Comparison of ENCODE assay signal across 10 mouse cellular contexts in the genomic region with DNA sequence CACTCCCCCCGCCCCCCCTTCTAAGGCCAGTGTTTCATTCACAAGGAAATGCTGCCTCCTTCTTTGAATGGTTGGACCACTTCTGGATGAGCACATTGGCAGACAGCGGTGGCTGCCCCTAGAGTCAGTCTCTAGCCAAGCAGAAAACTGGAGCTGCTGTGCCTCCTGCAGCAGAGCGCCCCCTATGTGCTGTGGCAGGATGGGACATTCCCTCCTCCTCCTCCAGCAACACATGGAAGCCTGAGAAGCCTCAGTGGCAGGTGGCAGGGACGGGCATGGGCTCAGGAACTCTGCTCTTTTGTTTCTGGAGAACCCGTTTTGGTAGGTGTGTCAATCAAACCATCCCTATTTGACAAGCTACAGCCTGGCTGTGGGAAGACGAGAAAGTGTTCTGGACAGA. TPM values are rescaled to one million over a fixed set of nuclear protein-coding genes. Genes with fewer than 3 reads are reported as not detected.
DNase-seq lines count a peak whose midpoint lies in the region; ATAC-seq and TF ChIP-seq lines count a peak whose summit lies in the region.
"Had no signal": no experiment of that assay in that cellular context is flagged by ENCODE, and none has a peak within 500 bp of the region (broad histone marks: within the 10 kb centered on the region; RNA-seq: fewer than 3 reads in every experiment).

No protein-coding gene starts in this region.

- intact Hi-C loops in gastrocnemius, adult 2 months (cut with DNase I): loop anchor here (5.0 kb wide), 1 partner anchor 58 kb away; no protein-coding TSS in a partner anchor

- no peak for DNase-seq in gastrocnemius, adult 2 months
- DNase-seq in gastrocnemius, postnatal 10 days: no peak
- DNase-seq in midbrain, embryonic 10.5 days (ENCODE audit: low spot score): no peak
- peak; percentile 37 for DNase-seq in embryonic facial prominence, embryonic 10.5 days (ENCODE audit: low spot score)
- DNase-seq in stomach, postnatal 0 days (ENCODE audit: low spot score): peak; percentile 35
- no peak for DNase-seq in ovary, postnatal 14 days (ENCODE audit: low spot score)

- H3K9me3 ChIP-seq in midbrain, embryonic 10.5 days (replicated peaks): no peaks in the 10 kb centered on the region
- no peaks in the 10 kb centered on the region for H3K9me3 ChIP-seq in midbrain, embryonic 16.5 days (replicated peaks; ENCODE audit: control insufficient read depth, low read length, poor library complexity, severe bottlenecking)
- H3K9me3 ChIP-seq in embryonic facial prominence, embryonic 10.5 days: no peaks in the 10 kb centered on the region
- no peaks in the 10 kb centered on the region for H3K9me3 ChIP-seq in stomach, postnatal 0 days (ENCODE audit: control insufficient read depth, low read length)
- no peaks in the 10 kb centered on the region for H3K9me3 ChIP-seq in forebrain, embryonic 15.5 days
- H3K9me3 ChIP-seq: neural tube, embryonic 13.5 days had no signal

- TF ChIP-seq EP300 in stomach, postnatal 0 days (optimal IDR thresholded peaks at IDR 0.05): no peak

- peak; percentile 50 for TF ChIP-seq CTCF in gastrocnemius, adult 2 months (IDR thresholded peaks at IDR 0.05)
- peak; percentile 67 for TF ChIP-seq CTCF in stomach, postnatal 0 days (IDR thresholded peaks at IDR 0.05; ENCODE audit: low read depth)

- H3K4me3 ChIP-seq in gastrocnemius, adult 2 months: no peak overlapping the region
- H3K4me3 ChIP-seq in midbrain, embryonic 10.5 days: no peak overlapping the region
- H3K4me3 ChIP-seq in midbrain, embryonic 16.5 days (ENCODE audit: low read depth, low read length): no peak overlapping the region
- H3K4me3 ChIP-seq in embryonic facial prominence, embryonic 10.5 days: no peak overlapping the region
- H3K4me3 ChIP-seq in stomach, postnatal 0 days (ENCODE audit: low read depth, low read length): no peak overlapping the region
- no peak overlapping the region for H3K4me3 ChIP-seq in forebrain, embryonic 15.5 days
- H3K4me3 ChIP-seq: neural tube, embryonic 13.5 days had no signal

- H3K4me2 ChIP-seq in midbrain, embryonic 16.5 days (ENCODE audit: low read length): no peak overlapping the region
- no peak overlapping the region for H3K4me2 ChIP-seq in stomach, postnatal 0 days (replicated peaks; ENCODE audit: low read depth)
- H3K4me2 ChIP-seq in forebrain, embryonic 15.5 days (replicated peaks): no peak overlapping the region
- H3K4me2 ChIP-seq: neural tube, embryonic 13.5 days had no signal

- no peak for ATAC-seq in midbrain, embryonic 16.5 days
- ATAC-seq in stomach, postnatal 0 days (ENCODE audit: low FRiP score, low TSS enrichment): no peak
- ATAC-seq in forebrain, embryonic 15.5 days (replicated peaks): no peak

- H3K27me3 ChIP-seq in midbrain, embryonic 10.5 days (ENCODE audit: low read depth, poor library complexity, severe bottlenecking): peaks cover 9% of the 10 kb centered on the region; the same call in 1 of the 2 replicates
- H3K27me3 ChIP-seq in midbrain, embryonic 16.5 days (ENCODE audit: control insufficient read depth, insufficient read depth, low read depth, low read length): no peaks in the 10 kb centered on the region
- H3K27me3 ChIP-seq in embryonic facial prominence, embryonic 10.5 days (replicated peaks; ENCODE audit: low read depth, poor library complexity, severe bottlenecking): no peaks in the 10 kb centered on the region
- H3K27me3 ChIP-seq in stomach, postnatal 0 days (ENCODE audit: control insufficient read depth, insufficient read depth, low read length): no peaks in the 10 kb centered on the region
- H3K27me3 ChIP-seq in forebrain, embryonic 15.5 days: no peaks in the 10 kb centered on the region
- H3K27me3 ChIP-seq: neural tube, embryonic 13.5 days had no signal

- H3K4me1 ChIP-seq in midbrain, embryonic 10.5 days: peaks cover 74% of the 10 kb centered on the region
- peaks cover 18% of the 10 kb centered on the region for H3K4me1 ChIP-seq in midbrain, embryonic 16.5 days (ENCODE audit: control insufficient read depth, insufficient read depth, low read length)
- H3K4me1 ChIP-seq in embryonic facial prominence, embryonic 10.5 days: peaks cover 71% of the 10 kb centered on the region
- peaks cover 2% of the 10 kb centered on the region; the same call in 1 of the 2 replicates for H3K4me1 ChIP-seq in stomach, postnatal 0 days (replicated peaks; ENCODE audit: control insufficient read depth, insufficient read depth)
- peaks cover 50% of the 10 kb centered on the region for H3K4me1 ChIP-seq in forebrain, embryonic 15.5 days

- no peak overlapping the region for H3K9ac ChIP-seq in midbrain, embryonic 16.5 days (ENCODE audit: low read depth, low read length)
- no peak overlapping the region for H3K9ac ChIP-seq in stomach, postnatal 0 days (ENCODE audit: low read length)
- no peak overlapping the region for H3K9ac ChIP-seq in forebrain, embryonic 15.5 days (replicated peaks)
- H3K9ac ChIP-seq: neural tube, embryonic 13.5 days had no signal

- no peaks in the 10 kb centered on the region for H3K36me3 ChIP-seq in midbrain, embryonic 10.5 days
- no peaks in the 10 kb centered on the region for H3K36me3 ChIP-seq in midbrain, embryonic 16.5 days (ENCODE audit: control insufficient read depth, insufficient read depth, low read length)
- H3K36me3 ChIP-seq in embryonic facial prominence, embryonic 10.5 days (replicated peaks): no peaks in the 10 kb centered on the region
- H3K36me3 ChIP-seq in stomach, postnatal 0 days (ENCODE audit: control insufficient read depth, insufficient read depth, low read length): no peaks in the 10 kb centered on the region
- no peaks in the 10 kb centered on the region for H3K36me3 ChIP-seq in forebrain, embryonic 15.5 days
- H3K36me3 ChIP-seq: neural tube, embryonic 13.5 days had no signal

- WGBS in midbrain, embryonic 10.5 days: 70% methylated on average over 6 of the region's 6 CpGs
- WGBS in midbrain, embryonic 16.5 days: 68% methylated on average over 6 of the region's 6 CpGs
- 69% methylated on average over 6 of the region's 6 CpGs for WGBS in embryonic facial prominence, embryonic 10.5 days
- WGBS in stomach, postnatal 0 days: 71% methylated on average over 6 of the region's 6 CpGs
- 63% methylated on average over 6 of the region's 6 CpGs for WGBS in forebrain, embryonic 15.5 days

- peak overlapping the region; percentile 90 for H3K27ac ChIP-seq in gastrocnemius, adult 2 months
- H3K27ac ChIP-seq in midbrain, embryonic 10.5 days (replicated peaks): peak overlapping the region; percentile 75
- H3K27ac ChIP-seq in midbrain, embryonic 16.5 days (ENCODE audit: low read length): no peak overlapping the region
- H3K27ac ChIP-seq in embryonic facial prominence, embryonic 10.5 days (replicated peaks): peak overlapping the region; percentile 44; the same call in 1 of the 2 replicates
- no peak overlapping the region for H3K27ac ChIP-seq in stomach, postnatal 0 days (replicated peaks)
- no peak overlapping the region for H3K27ac ChIP-seq in forebrain, embryonic 15.5 days (replicated peaks)
- H3K27ac ChIP-seq: neural tube, embryonic 13.5 days had no signal

RNA-seq across cellular contexts. Expression of gene Sept8, which starts 5.8 kb away (rescaled TPM):
- 10 to 100 TPM in 1 of 2 experiments, 1 to 10 TPM in 1; 9.5 to 14.0 TPM for total RNA-seq in gastrocnemius, adult 2 months (2021)
- 10 to 100 TPM; 40.5 to 49.4 TPM for total RNA-seq in gastrocnemius, postnatal 10 days (2021)
- 17.3 and 18.0 TPM in 2 replicates for polyA plus RNA-seq in midbrain, embryonic 10.5 days (2016; fragmentation: Nextera tagmentation; extraction: Ambion mirVana)
- 20.0 and 20.7 TPM in 2 replicates for polyA plus RNA-seq in midbrain, embryonic 16.5 days (2015; fragmentation: Nextera tagmentation; extraction: Ambion mirVana)
- polyA plus RNA-seq in embryonic facial prominence, embryonic 10.5 days (2016; fragmentation: Nextera tagmentation; extraction: Ambion mirVana): 17.7 and 19.0 TPM in 2 replicates
- polyA plus RNA-seq in stomach, postnatal 0 days (2015; fragmentation: Nextera tagmentation; extraction: Ambion mirVana): 21.2 and 21.5 TPM in 2 replicates
- 21.6 and 23.1 TPM in 2 replicates for polyA plus RNA-seq in forebrain, embryonic 15.5 days (2015; fragmentation: Nextera tagmentation; extraction: Ambion mirVana)

RNA-seq across cellular contexts. Expression of gene Kif3a, which starts 42.3 kb away (rescaled TPM):
- 1 to 10 TPM; 4.6 to 6.3 TPM for total RNA-seq in gastrocnemius, adult 2 months (2021)
- 10 to 100 TPM in 1 of 2 experiments, 1 to 10 TPM in 1; 9.4 to 11.1 TPM for total RNA-seq in gastrocnemius, postnatal 10 days (2021)
- polyA plus RNA-seq in midbrain, embryonic 10.5 days (2016; fragmentation: Nextera tagmentation; extraction: Ambion mirVana): 77.3 and 94.6 TPM in 2 replicates
- polyA plus RNA-seq in midbrain, embryonic 16.5 days (2015; fragmentation: Nextera tagmentation; extraction: Ambion mirVana): 363 and 379 TPM in 2 replicates
- polyA plus RNA-seq in embryonic facial prominence, embryonic 10.5 days (2016; fragmentation: Nextera tagmentation; extraction: Ambion mirVana): 68.0 and 77.6 TPM in 2 replicates
- polyA plus RNA-seq in stomach, postnatal 0 days (2015; fragmentation: Nextera tagmentation; extraction: Ambion mirVana): 22.1 and 25.3 TPM in 2 replicates
- 262 and 280 TPM in 2 replicates for polyA plus RNA-seq in forebrain, embryonic 15.5 days (2015; fragmentation: Nextera tagmentation; extraction: Ambion mirVana)

RNA-seq across cellular contexts. Expression of gene Sowaha, which starts 44.8 kb away (rescaled TPM):
- total RNA-seq in gastrocnemius, adult 2 months (2021): under 1 TPM; 0.06 to 0.15 TPM
- total RNA-seq in gastrocnemius, postnatal 10 days (2021): under 1 TPM; 0.23 to 0.27 TPM
- 0.19 and 0.26 TPM in 2 replicates for polyA plus RNA-seq in midbrain, embryonic 10.5 days (2016; fragmentation: Nextera tagmentation; extraction: Ambion mirVana)
- 1.1 and 1.6 TPM in 2 replicates for polyA plus RNA-seq in midbrain, embryonic 16.5 days (2015; fragmentation: Nextera tagmentation; extraction: Ambion mirVana)
- 0.44 and 0.82 TPM in 2 replicates for polyA plus RNA-seq in embryonic facial prominence, embryonic 10.5 days (2016; fragmentation: Nextera tagmentation; extraction: Ambion mirVana)
- 0.91 and 1.1 TPM in 2 replicates for polyA plus RNA-seq in stomach, postnatal 0 days (2015; fragmentation: Nextera tagmentation; extraction: Ambion mirVana)
- polyA plus RNA-seq in forebrain, embryonic 15.5 days (2015; fragmentation: Nextera tagmentation; extraction: Ambion mirVana): 1.8 and 1.9 TPM in 2 replicates

RNA-seq across cellular contexts. Expression of gene Gm9945, which starts 44.9 kb away (rescaled TPM):
- total RNA-seq in gastrocnemius, adult 2 months (2021): not detected
- total RNA-seq in gastrocnemius, postnatal 10 days (2021): not detected
- polyA plus RNA-seq in midbrain, embryonic 10.5 days (2016; fragmentation: Nextera tagmentation; extraction: Ambion mirVana): not detected in 2 replicates
- polyA plus RNA-seq in midbrain, embryonic 16.5 days (2015; fragmentation: Nextera tagmentation; extraction: Ambion mirVana): not detected in 2 replicates
- polyA plus RNA-seq in embryonic facial prominence, embryonic 10.5 days (2016; fragmentation: Nextera tagmentation; extraction: Ambion mirVana): 0.16 TPM in 1 of 2 replicates, not detected in the other
- 0.11 TPM in 1 of 2 replicates, not detected in the other for polyA plus RNA-seq in stomach, postnatal 0 days (2015; fragmentation: Nextera tagmentation; extraction: Ambion mirVana)
- 0.50 TPM in 1 of 2 replicates, not detected in the other for polyA plus RNA-seq in forebrain, embryonic 15.5 days (2015; fragmentation: Nextera tagmentation; extraction: Ambion mirVana)
- polyA plus RNA-seq: limb, embryonic 11.5 days; neural tube, embryonic 13.5 days had no signal

RNA-seq across cellular contexts. Expression of gene Gm9837, which starts 54.6 kb away (rescaled TPM):
- not detected for total RNA-seq in gastrocnemius, adult 2 months (2021)
- not detected for total RNA-seq in gastrocnemius, postnatal 10 days (2021)
- not detected in 2 replicates for polyA plus RNA-seq in midbrain, embryonic 10.5 days (2016; fragmentation: Nextera tagmentation; extraction: Ambion mirVana)
- not detected in 2 replicates for polyA plus RNA-seq in midbrain, embryonic 16.5 days (2015; fragmentation: Nextera tagmentation; extraction: Ambion mirVana)
- not detected in 2 replicates for polyA plus RNA-seq in embryonic facial prominence, embryonic 10.5 days (2016; fragmentation: Nextera tagmentation; extraction: Ambion mirVana)
- polyA plus RNA-seq in stomach, postnatal 0 days (2015; fragmentation: Nextera tagmentation; extraction: Ambion mirVana): not detected in 2 replicates
- polyA plus RNA-seq in forebrain, embryonic 15.5 days (2015; fragmentation: Nextera tagmentation; extraction: Ambion mirVana): not detected in 2 replicates
- polyA plus RNA-seq: limb, embryonic 11.5 days; neural tube, embryonic 13.5 days had no signal

Comparison
In these comparisons a context has a peak if more than half of its experiments do, and no peak if none do; other contexts are left out.
1. H3K27ac ChIP-seq: peak in gastrocnemius, adult 2 months (single experiment), midbrain, embryonic 10.5 days (single experiment) and embryonic facial prominence, embryonic 10.5 days (single experiment); none in midbrain, embryonic 16.5 days (single experiment), stomach, postnatal 0 days (single experiment) and forebrain, embryonic 15.5 days (single experiment).
2. DNase-seq: peak in embryonic facial prominence, embryonic 10.5 days (single experiment) and stomach, postnatal 0 days (single experiment); none in gastrocnemius, adult 2 months (single experiment), gastrocnemius, postnatal 10 days (single experiment), midbrain, embryonic 10.5 days (single experiment) and ovary, postnatal 14 days (single experiment).